Mouse (Mus musculus) neutrophil, adult 65 days (primary cell): ENCODE data around the gene Zfp944. TPM values are rescaled to one million over a fixed set of nuclear protein-coding genes. Genes with fewer than 3 reads are reported as not detected.

ENCODE experiments used
- total RNA-seq: library from RNA; stranded (reverse); gene quantifications from 2 replicates; pipeline ENCODE4 v1.2.4, GENCODE M21; 2023

Gene Zfp944
- total RNA-seq = 12.4 and 12.8 TPM in 2 replicates

GRCm38 (mm10) chr17:22361101-22361781, at the start of gene Zfp944, which contains the start of gene Zfp758:
Gene Zfp944, minus strand, starts transcription at chr17:22361400.
Gene Zfp758, plus strand, starts transcription at chr17:22361453.

GRCm38 (mm10) chr17:22314730-22315226, 46.4 kb downstream of the Zfp944 start, which contains the start of gene CT030661.1:
Gene CT030661.1, minus strand, starts transcription at chr17:22314837.

Other genes with a start within 250 kb of the Zfp944 start
- gene Zfp947, start 195.2 kb downstream of the Zfp944 start, total RNA-seq = 0.36 and 0.47 TPM in 2 replicates
- gene Zfp994, start 135.8 kb downstream of the Zfp944 start, total RNA-seq = 1.2 and 1.9 TPM in 2 replicates
- gene CT030661.1, start 46.6 kb downstream of the Zfp944 start, total RNA-seq = 6.5 and 6.9 TPM in 2 replicates
- gene Zfp758, start 53 bp upstream of the Zfp944 start, total RNA-seq = 7.5 and 8.0 TPM in 2 replicates
- gene Zfp946, start 62.8 kb upstream of the Zfp944 start, total RNA-seq = 1.1 and 1.2 TPM in 2 replicates
- gene Vmn2r111, start 212.1 kb upstream of the Zfp944 start, total RNA-seq = not detected in 2 replicates
- gene Vmn2r112, start 239.6 kb upstream of the Zfp944 start, total RNA-seq = not detected in 2 replicates